Mouse (Mus musculus) mouse embryonic stem cell (cell line): ENCODE results near the gene Tex44.

ENCODE experiments used
- in situ Hi-C, 2 experiments: fragments of 300-500 bp; cut with MboI; formaldehyde crosslinking; loops; 1 replicate in 1 of 2; 3 replicates in 1 of 2; pipeline ENCODE4 v1.14.3; 2019 to 2020; ENCODE audit warnings: low sequenced_read_pairs in 2 of 2, low pct_unique_long_range_greater_than_20kb in 1 of 2, mixed read lengths in 1 of 2; ENCODE audit not compliant: unreplicated experiment in 1 of 2

Gene Tex44

GRCm38 (mm10) chr1:86426128-86426527, at the start of gene Tex44, which contains the start of gene Nmur1:
Tex44 (plus strand) TSS chr1:86426329.
Nmur1 (minus strand) TSS chr1:86426228.
- in situ Hi-C loops = no loop called here

- in situ Hi-C loops = loop anchor here in 1 of 2 experiments (25.0 kb wide), 1 partner anchor 686 kb away; no protein-coding TSS in a partner anchor
These were observed 49.8 kb upstream of the Tex44 start for GRCm38 (mm10) chr1:86376354-86376753.

- in situ Hi-C loops = loop anchor here in 1 of 2 experiments (25.0 kb wide), 1 partner anchor 684 kb away; no protein-coding TSS in a partner anchor
These were observed 47.5 kb upstream of the Tex44 start for GRCm38 (mm10) chr1:86378662-86379061.

GRCm38 (mm10) chr1:86379161-86379569, 47.0 kb upstream of the Tex44 start:
- in situ Hi-C loops = loop anchor here in 1 of 2 experiments (25.0 kb wide), 1 partner anchor 683 kb away; no protein-coding TSS in a partner anchor

- in situ Hi-C loops = loop anchor here in 1 of 2 experiments (25.0 kb wide), 1 partner anchor 681 kb away; no protein-coding TSS in a partner anchor
These were observed 45.1 kb upstream of the Tex44 start for GRCm38 (mm10) chr1:86381027-86381426.

GRCm38 (mm10) chr1:86389230-86389629, 36.9 kb upstream of the Tex44 start:
- in situ Hi-C loops = loop anchor here in 1 of 2 experiments (25.0 kb wide), 1 partner anchor 673 kb away; no protein-coding TSS in a partner anchor

- in situ Hi-C loops = loop anchor here in 1 of 2 experiments (25.0 kb wide), 1 partner anchor 671 kb away; no protein-coding TSS in a partner anchor
These were observed 34.7 kb upstream of the Tex44 start for GRCm38 (mm10) chr1:86391425-86391824.

- in situ Hi-C loops = loop anchor here in 1 of 2 experiments (25.0 kb wide), 1 partner anchor 669 kb away; no protein-coding TSS in a partner anchor
These were observed 32.9 kb upstream of the Tex44 start for GRCm38 (mm10) chr1:86393219-86393618.

- in situ Hi-C loops = loop anchor here in 1 of 2 experiments (25.0 kb wide), 1 partner anchor 668 kb away; no protein-coding TSS in a partner anchor
These were observed 31.9 kb upstream of the Tex44 start for GRCm38 (mm10) chr1:86394246-86394645.

- in situ Hi-C loops = loop anchor here in 1 of 2 experiments (25.0 kb wide), 1 partner anchor 666 kb away; no protein-coding TSS in a partner anchor
These were observed 30.2 kb upstream of the Tex44 start for GRCm38 (mm10) chr1:86395897-86396296.

- in situ Hi-C loops = loop anchor here in 1 of 2 experiments (25.0 kb wide), 1 partner anchor 665 kb away; no protein-coding TSS in a partner anchor
These were observed 28.5 kb upstream of the Tex44 start for GRCm38 (mm10) chr1:86397621-86398020.

GRCm38 (mm10) chr1:86398222-86398621, 27.9 kb upstream of the Tex44 start:
- in situ Hi-C loops = loop anchor here in 1 of 2 experiments (25.0 kb wide), 1 partner anchor 664 kb away; no protein-coding TSS in a partner anchor

GRCm38 (mm10) chr1:86399322-86399721, 26.8 kb upstream of the Tex44 start:
- in situ Hi-C loops = loop anchor here in 1 of 2 experiments (25.0 kb wide), 1 partner anchor 663 kb away; no protein-coding TSS in a partner anchor

- in situ Hi-C loops = no loop called here
These were observed 25.9 kb upstream of the Tex44 start for GRCm38 (mm10) chr1:86400096-86400754.

- in situ Hi-C loops = no loop called here
These were observed 21.3 kb upstream of the Tex44 start for GRCm38 (mm10) chr1:86404834-86405233.

- in situ Hi-C loops = no loop called here
These were observed 19.8 kb upstream of the Tex44 start for GRCm38 (mm10) chr1:86406313-86406712.

- in situ Hi-C loops = no loop called here
These were observed 19.2 kb upstream of the Tex44 start for GRCm38 (mm10) chr1:86406914-86407313.

- in situ Hi-C loops = no loop called here
These were observed 17.6 kb upstream of the Tex44 start for GRCm38 (mm10) chr1:86408515-86408914.

GRCm38 (mm10) chr1:86409476-86409875, 16.7 kb upstream of the Tex44 start:
- in situ Hi-C loops = no loop called here
